ENCODE assay signal across 8 mouse cellular contexts in genomic region chr7:112807401-112807751, GRCm38 (mm10).
DNase-seq lines count a peak whose midpoint lies in the region; ATAC-seq and TF ChIP-seq lines count a peak whose summit lies in the region.

No protein-coding gene starts in this region.

- TF ChIP-seq POLR2A in thymus, adult 2 months (IDR thresholded peaks at IDR 0.05; ENCODE audit: control insufficient read depth, extremely low read depth, insufficient read depth, low read length, poor library complexity): no peak

- no peaks in the 10 kb centered on the region for H3K36me3 ChIP-seq in embryonic facial prominence, embryonic 11.5 days (replicated peaks; ENCODE audit: control insufficient read depth, insufficient read depth, low read depth, low read length)
- no peaks in the 10 kb centered on the region for H3K36me3 ChIP-seq in limb, embryonic 10.5 days
- no peaks in the 10 kb centered on the region for H3K36me3 ChIP-seq in neural tube, embryonic 11.5 days (ENCODE audit: control insufficient read depth, insufficient read depth, low read length)
- H3K36me3 ChIP-seq in thymus, adult 2 months (ENCODE audit: control insufficient read depth, insufficient read depth, low read length): no peaks in the 10 kb centered on the region

- peak overlapping the region; percentile 14; the same call in 1 of the 2 replicates for H3K4me2 ChIP-seq in embryonic facial prominence, embryonic 11.5 days (ENCODE audit: low read depth, low read length)
- H3K4me2 ChIP-seq in neural tube, embryonic 11.5 days (ENCODE audit: low read depth): peak overlapping the region; percentile 30

- no peaks in the 10 kb centered on the region for H3K27me3 ChIP-seq in embryonic facial prominence, embryonic 11.5 days (ENCODE audit: control insufficient read depth, insufficient read depth, low read length)
- no peaks in the 10 kb centered on the region for H3K27me3 ChIP-seq in limb, embryonic 10.5 days (ENCODE audit: low read depth, poor library complexity, severe bottlenecking)
- H3K27me3 ChIP-seq in neural tube, embryonic 11.5 days (ENCODE audit: control insufficient read depth, insufficient read depth, low read length): no peaks in the 10 kb centered on the region
- H3K27me3 ChIP-seq in thymus, adult 2 months (ENCODE audit: control insufficient read depth, insufficient read depth, low read length): no peaks in the 10 kb centered on the region

- under 1% methylated on average over 6 of the region's 6 CpGs for WGBS in embryonic facial prominence, embryonic 11.5 days
- under 1% methylated on average over 6 of the region's 6 CpGs for WGBS in limb, embryonic 10.5 days
- WGBS in neural tube, embryonic 11.5 days: 0% methylated on average over 6 of the region's 6 CpGs
- WGBS in thymus, adult 2 months: 47% methylated on average over 6 of the region's 6 CpGs

- ATAC-seq in embryonic facial prominence, embryonic 11.5 days (replicated peaks; ENCODE audit: insufficient number of reproducible peaks, low FRiP score, low TSS enrichment, low read depth): peak; percentile 63; the same call in 1 of the 2 replicates
- ATAC-seq in neural tube, embryonic 11.5 days (ENCODE audit: insufficient read depth, low FRiP score, low TSS enrichment): peak; percentile 62; the same call in 1 of the 2 replicates

- no peaks in the 10 kb centered on the region for H3K9me3 ChIP-seq in embryonic facial prominence, embryonic 11.5 days (replicated peaks; ENCODE audit: control insufficient read depth, low read length)
- H3K9me3 ChIP-seq in limb, embryonic 10.5 days (replicated peaks): no peaks in the 10 kb centered on the region
- no peaks in the 10 kb centered on the region for H3K9me3 ChIP-seq in neural tube, embryonic 11.5 days (ENCODE audit: control insufficient read depth, low read length)

- H3K4me3 ChIP-seq in embryonic facial prominence, embryonic 11.5 days (ENCODE audit: low read depth, low read length): no peak overlapping the region
- H3K4me3 ChIP-seq in limb, embryonic 10.5 days: peak overlapping the region; percentile 43
- H3K4me3 ChIP-seq in neural tube, embryonic 11.5 days (ENCODE audit: low read depth, low read length): no peak overlapping the region
- H3K4me3 ChIP-seq in thymus, adult 2 months (ENCODE audit: control insufficient read depth, insufficient read depth, low read length): no peak overlapping the region

- H3K27ac ChIP-seq in embryonic facial prominence, embryonic 11.5 days (replicated peaks; ENCODE audit: low read depth, low read length): peak overlapping the region; percentile 70; the same call in 1 of the 2 replicates
- peak overlapping the region; percentile 90 for H3K27ac ChIP-seq in limb, embryonic 10.5 days
- peak overlapping the region; percentile 45 for H3K27ac ChIP-seq in neural tube, embryonic 11.5 days (ENCODE audit: low read depth, low read length)
- H3K27ac ChIP-seq in thymus, adult 2 months (ENCODE audit: control insufficient read depth, insufficient read depth, low read length): no peak overlapping the region

- intact Hi-C loops in heart, postnatal 36 days (cut with DNase I): loop anchor here (5.0 kb wide), 1 partner anchor 50 kb away; no protein-coding TSS in a partner anchor

- H3K9ac ChIP-seq in embryonic facial prominence, embryonic 11.5 days (replicated peaks; ENCODE audit: low read length): no peak overlapping the region
- no peak overlapping the region for H3K9ac ChIP-seq in neural tube, embryonic 11.5 days (ENCODE audit: low read length)

- H3K4me1 ChIP-seq in embryonic facial prominence, embryonic 11.5 days (ENCODE audit: control insufficient read depth, insufficient read depth, low read length): peaks cover 5% of the 10 kb centered on the region
- H3K4me1 ChIP-seq in limb, embryonic 10.5 days: peaks cover 64% of the 10 kb centered on the region
- peaks cover 32% of the 10 kb centered on the region for H3K4me1 ChIP-seq in neural tube, embryonic 11.5 days (ENCODE audit: control insufficient read depth, insufficient read depth, low read length)
- no peaks in the 10 kb centered on the region for H3K4me1 ChIP-seq in thymus, adult 2 months (replicated peaks; ENCODE audit: control insufficient read depth, insufficient read depth, low read length)

- DNase-seq in adipocyte (ENCODE audit: low spot score): peak; percentile 48
- DNase-seq in embryonic facial prominence, embryonic 11.5 days (ENCODE audit: low spot score): peak; percentile 85
- peak; percentile 25 to 37 for DNase-seq in heart, postnatal 36 days
- DNase-seq in limb, embryonic 10.5 days (ENCODE audit: low spot score): peak; percentile 68
- peak; percentile 63 for DNase-seq in neural tube, embryonic 11.5 days (ENCODE audit: low spot score)
- DNase-seq in thymus, adult 2 months: no peak
- DNase-seq in B cell, adult 2 months: no peak
- no peak for DNase-seq in gastrocnemius, postnatal 25 days

- no peak for TF ChIP-seq CTCF in thymus, adult 2 months (IDR thresholded peaks at IDR 0.05; ENCODE audit: borderline replicate concordance, control insufficient read depth, extremely low read depth, insufficient read depth, low read length, poor library complexity)

Comparison
In these comparisons a context has a peak if more than half of its experiments do, and no peak if none do; other contexts are left out.
1. DNase-seq: peak in adipocyte (single experiment), embryonic facial prominence, embryonic 11.5 days (single experiment), heart, postnatal 36 days (2 of 2), limb, embryonic 10.5 days (single experiment) and neural tube, embryonic 11.5 days (single experiment); none in thymus, adult 2 months (single experiment), B cell, adult 2 months (0 of 2) and gastrocnemius, postnatal 25 days (single experiment).